Mouse (Mus musculus) kidney, adult 18-20 months (tissue): ENCODE results near the gene Cphx3.
"Not testable (repeated sequence)": the region's sequence is repeated elsewhere in the genome, so short reads cannot be mapped to it uniquely, and the experiment has no call there.

Experiments used
- DNase-seq: peaks from one replicate; pipeline ENCODE4 v3.0.0; 2021

Cphx3 gene

GRCm38 (mm10) chr14:26175028-26175427 is 92.9 kb downstream of the Cphx3 start:
- DNase-seq, result not testable (repeated sequence)

GRCm38 (mm10) chr14:26181660-26182059 is 99.6 kb downstream of the Cphx3 start:
- not testable (repeated sequence) for DNase-seq

GRCm38 (mm10) chr14:26182380-26182779 is 100.3 kb downstream of the Cphx3 start, which contains the start of gene Plac9b:
Gene Plac9b, minus strand, starts transcription at chr14:26182480.
- DNase-seq, result not testable (repeated sequence)

- not testable (repeated sequence) for DNase-seq
Measured at GRCm38 (mm10) chr14:26186638-26187037, 104.5 kb downstream of the Cphx3 start.

- DNase-seq, result not testable (repeated sequence)
Measured at GRCm38 (mm10) chr14:26188361-26188760, 106.3 kb downstream of the Cphx3 start.

GRCm38 (mm10) chr14:26197851-26198250 is 115.8 kb downstream of the Cphx3 start:
- DNase-seq, result not testable (repeated sequence)

GRCm38 (mm10) chr14:26206197-26206925 is 124.3 kb downstream of the Cphx3 start:
- DNase-seq, result not testable (repeated sequence)

GRCm38 (mm10) chr14:26206926-26207247 is 124.8 kb downstream of the Cphx3 start, which contains the start of gene Tmem254b:
Gene Tmem254b, minus strand, starts transcription at chr14:26207041.
- DNase-seq, result not testable (repeated sequence)

- not testable (repeated sequence) for DNase-seq
Measured at GRCm38 (mm10) chr14:26216233-26217000, 134.3 kb downstream of the Cphx3 start.

- not testable (repeated sequence) for DNase-seq
Measured at GRCm38 (mm10) chr14:26237183-26237582, 155.1 kb downstream of the Cphx3 start.

- not testable (repeated sequence) for DNase-seq
Measured at GRCm38 (mm10) chr14:26257756-26258617, 175.9 kb downstream of the Cphx3 start, which contains the start of gene Duxbl3. Gene Duxbl3, plus strand, starts transcription at chr14:26257962.

GRCm38 (mm10) chr14:26258729-26259128 is 176.6 kb downstream of the Cphx3 start:
- DNase-seq, result not testable (repeated sequence)
